Comparison of ENCODE assay signal across 15 mouse cellular contexts in genomic region chr4:95108811-95109210, GRCm38 (mm10). TPM values are rescaled to one million over a fixed set of nuclear protein-coding genes. Genes with fewer than 3 reads are reported as not detected.
DNase-seq lines count a peak whose midpoint lies in the region; ATAC-seq and TF ChIP-seq lines count a peak whose summit lies in the region.
"Had no signal": no experiment of that assay in that cellular context is flagged by ENCODE, and none has a peak within 500 bp of the region (broad histone marks: within the 10 kb centered on the region; RNA-seq: fewer than 3 reads in every experiment).

No protein-coding gene starts in this region.

- ATAC-seq in heart, embryonic 16.5 days (replicated peaks; ENCODE audit: extremely low read depth, insufficient read depth, low FRiP score), result 0 out of 2 replicates have a peak, but pooled peaks have one; percentile 46
- ATAC-seq in cerebellum, adult (ENCODE audit: insufficient number of reproducible peaks, low FRiP score, low TSS enrichment), result no peak
- ATAC-seq: CD4-positive, CD25-positive, alpha-beta regulatory T cell, adult 4 months; inflammation-experienced regulatory T-cells, adult 6 months had no signal

- H3K9me3 ChIP-seq in heart, embryonic 16.5 days (replicated peaks; ENCODE audit: control insufficient read depth, low read length), result no peaks in the 10 kb centered on the region
- peaks cover 2% of the 10 kb centered on the region; the same call in 1 of the 2 replicates for H3K9me3 ChIP-seq in embryonic facial prominence, embryonic 10.5 days
- H3K9me3 ChIP-seq: embryonic facial prominence, embryonic 12.5 days; midbrain, embryonic 12.5 days had no signal

- TF ChIP-seq CTCF in layer of hippocampus, adult 2 months (conservative IDR thresholded peaks at IDR 0.05), result no peak

- no peak for DNase-seq in heart, adult 8-10 months (ENCODE audit: low spot score)
- DNase-seq in layer of hippocampus, adult 2 months (ENCODE audit: low spot score in 2 of 2), result no peak
- no peak for DNase-seq in layer of hippocampus, adult 8-10 months (ENCODE audit: low spot score in 2 of 2)
- no peak for DNase-seq in embryonic facial prominence, embryonic 10.5 days (ENCODE audit: low spot score)
- DNase-seq in kidney, postnatal 14 days, result peak; percentile 26
- no peak for DNase-seq in testis, postnatal 10 days (ENCODE audit: low spot score)
- DNase-seq: cerebellum, adult 9-10 months; left cerebral cortex, postnatal 4 days; lung, adult 18-20 months had no signal

- H3K9ac ChIP-seq in heart, embryonic 16.5 days (ENCODE audit: low read length), result no peak overlapping the region
- H3K9ac ChIP-seq: embryonic facial prominence, embryonic 12.5 days; midbrain, embryonic 12.5 days had no signal

- H3K36me3 ChIP-seq in heart, embryonic 16.5 days (ENCODE audit: control insufficient read depth, insufficient read depth), result no peaks in the 10 kb centered on the region
- H3K36me3 ChIP-seq in embryonic facial prominence, embryonic 10.5 days (replicated peaks), result no peaks in the 10 kb centered on the region
- H3K36me3 ChIP-seq: embryonic facial prominence, embryonic 12.5 days; midbrain, embryonic 12.5 days had no signal

- no peak overlapping the region for H3K4me2 ChIP-seq in heart, embryonic 16.5 days (ENCODE audit: low read depth, low read length)
- H3K4me2 ChIP-seq: embryonic facial prominence, embryonic 12.5 days; midbrain, embryonic 12.5 days had no signal

- no peaks in the 10 kb centered on the region for H3K27me3 ChIP-seq in heart, embryonic 16.5 days (ENCODE audit: control insufficient read depth, insufficient read depth, low read length)
- H3K27me3 ChIP-seq in embryonic facial prominence, embryonic 10.5 days (replicated peaks; ENCODE audit: low read depth, poor library complexity, severe bottlenecking), result no peaks in the 10 kb centered on the region
- H3K27me3 ChIP-seq: embryonic facial prominence, embryonic 12.5 days had no signal

- WGBS in heart, embryonic 16.5 days, result 64% methylated on average over 6 of the region's 6 CpGs
- WGBS in embryonic facial prominence, embryonic 10.5 days, result 54% methylated on average over 6 of the region's 6 CpGs

- no peak overlapping the region for H3K4me3 ChIP-seq in heart, embryonic 16.5 days (ENCODE audit: low read length)
- H3K4me3 ChIP-seq in layer of hippocampus, adult 2 months, result no peak overlapping the region
- H3K4me3 ChIP-seq in embryonic facial prominence, embryonic 10.5 days, result no peak overlapping the region
- H3K4me3 ChIP-seq: embryonic facial prominence, embryonic 12.5 days; midbrain, embryonic 12.5 days had no signal

- H3K27ac ChIP-seq in heart, embryonic 16.5 days (ENCODE audit: low read length), result 0 out of 2 replicates have a peak overlapping the region, but pooled peaks have one; percentile 18
- H3K27ac ChIP-seq in layer of hippocampus, adult 2 months, result peak overlapping the region; percentile 46; the same call in 1 of the 2 replicates
- peak overlapping the region; percentile 54 for H3K27ac ChIP-seq in embryonic facial prominence, embryonic 10.5 days (replicated peaks)
- H3K27ac ChIP-seq: embryonic facial prominence, embryonic 12.5 days; midbrain, embryonic 12.5 days had no signal

- peaks cover 8% of the 10 kb centered on the region for H3K4me1 ChIP-seq in heart, embryonic 16.5 days (ENCODE audit: control insufficient read depth, insufficient read depth, low read length)
- H3K4me1 ChIP-seq in embryonic facial prominence, embryonic 10.5 days, result peaks cover 39% of the 10 kb centered on the region

RNA-seq across cellular contexts. Expression of gene Jun, which starts 56.8 kb away (rescaled TPM):
- polyA plus RNA-seq in heart, embryonic 16.5 days (2015; fragmentation: Nextera tagmentation; extraction: Ambion mirVana), result 72.0 and 81.5 TPM in 2 replicates
- 10 to 100 TPM; 38.5 to 58.4 (median 49.5) TPM for total RNA-seq in heart, adult 8-10 months (2022)
- total RNA-seq in layer of hippocampus, adult 2 months (2021), result 100 to 1,000 TPM in 1 of 2 experiments, 10 to 100 TPM in 1; 98.7 to 101 TPM
- 10 to 100 TPM; 85.9 to 98.9 (median 93.5) TPM for total RNA-seq in layer of hippocampus, adult 8-10 months (2022)
- 69.8 and 78.0 TPM in 2 replicates for polyA plus RNA-seq in embryonic facial prominence, embryonic 10.5 days (2016; fragmentation: Nextera tagmentation; extraction: Ambion mirVana)
